Mouse (Mus musculus): ENCODE results near the gene Stil.

GRCm38 (mm10) chr4:115091806-115092205 lies 91.8 kb downstream of the Stil start:
- TF ChIP-seq POLR2A (IDR thresholded peaks at IDR 0.05; ENCODE audit: borderline replicate concordance, low read depth, low read length) (no peak), CTCF (IDR thresholded peaks at IDR 0.05; ENCODE audit: low read depth, low read length) (no peak)

All from bone marrow macrophage, adult 2 months (primary cell).